Mouse (Mus musculus) embryonic fibroblast, embryonic 13.5 days (primary cell): ENCODE data around the gene Nmnat2.

Experiments used
- CTCF ChIP-seq: IDR thresholded peaks from 2 replicates; pipeline ENCODE4 v1.5.1; 2011; ENCODE audit warnings: mild to moderate bottlenecking, control low read depth, low read length, moderate library complexity, borderline replicate concordance; ENCODE audit not compliant: insufficient read depth
- POLR2A ChIP-seq: IDR thresholded peaks from 2 replicates; pipeline ENCODE4 v1.6.1; 2011; ENCODE audit warnings: low read depth, mild to moderate bottlenecking, control low read depth, low read length, moderate library complexity

GRCm38 (mm10) chr1:153034064-153034463 is 79.3 kb downstream of the Nmnat2 start:
- TF ChIP-seq CTCF: no peak
- no peak for TF ChIP-seq POLR2A
